Mouse (Mus musculus) retina, embryonic 14.5 days (tissue): ENCODE measurements around the gene Inafm1.
A peak's percentile ranks its signal among the peaks of the same experiment; 100 is the strongest.
"Not testable (repeated sequence)": the region's sequence is repeated elsewhere in the genome, so short reads cannot be mapped to it uniquely, and the experiment has no call there.

Experiments used
- DNase-seq: peaks from one replicate; pipeline ENCODE4 v3.0.0-alpha.2; 2015; ENCODE audit warnings: low spot score

Inafm1 gene

DNA sequence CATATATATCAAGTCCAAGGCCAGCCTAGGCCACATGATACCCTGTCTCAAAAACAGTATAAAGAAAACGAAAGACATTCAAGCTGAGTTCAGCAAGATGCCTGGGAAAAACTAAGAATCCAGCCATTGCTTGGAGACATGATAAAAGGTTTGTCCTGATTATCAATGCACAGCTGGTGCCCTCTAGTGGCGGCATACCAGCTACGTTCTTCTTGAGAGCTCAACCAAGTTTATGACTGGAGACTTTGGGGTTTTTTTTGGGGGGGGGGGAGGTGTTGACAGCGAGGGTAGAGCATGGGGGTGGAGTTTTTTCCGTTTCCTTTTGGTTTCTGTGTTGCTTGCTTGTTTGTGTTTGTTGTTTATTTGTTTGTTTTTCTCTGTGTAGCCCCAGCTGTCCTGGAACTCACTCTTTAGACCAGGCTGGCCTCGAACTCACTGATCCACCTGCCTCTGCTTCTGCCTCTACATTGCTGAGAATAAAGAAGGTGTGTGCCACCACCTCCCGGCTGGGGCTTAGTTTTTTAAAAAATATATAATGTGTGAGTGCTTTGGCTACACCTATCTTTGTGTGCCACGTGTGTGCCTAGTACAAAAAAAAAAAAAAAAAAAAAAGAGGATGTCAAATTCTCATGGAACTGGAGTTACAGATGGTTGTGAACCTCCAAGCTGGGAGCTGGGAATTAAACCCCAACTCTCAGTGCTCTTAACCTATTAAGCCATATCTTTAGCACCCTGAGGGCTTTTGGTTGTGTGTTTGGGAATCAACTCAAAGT, 10.2 kb downstream of the Inafm1 start:
- peak; percentile 92 for DNase-seq

- no peak for DNase-seq
Observed at GRCm38 (mm10) chr7:16261097-16261496, 12.3 kb downstream of the Inafm1 start.

- no peak for DNase-seq
Observed at GRCm38 (mm10) chr7:16259110-16259590, 14.3 kb downstream of the Inafm1 start, which contains the start of gene C5ar1. C5ar1 (minus strand) TSS chr7:16259540.

GRCm38 (mm10) chr7:16257830-16258229, 15.6 kb downstream of the Inafm1 start:
- DNase-seq = no peak

DNA sequence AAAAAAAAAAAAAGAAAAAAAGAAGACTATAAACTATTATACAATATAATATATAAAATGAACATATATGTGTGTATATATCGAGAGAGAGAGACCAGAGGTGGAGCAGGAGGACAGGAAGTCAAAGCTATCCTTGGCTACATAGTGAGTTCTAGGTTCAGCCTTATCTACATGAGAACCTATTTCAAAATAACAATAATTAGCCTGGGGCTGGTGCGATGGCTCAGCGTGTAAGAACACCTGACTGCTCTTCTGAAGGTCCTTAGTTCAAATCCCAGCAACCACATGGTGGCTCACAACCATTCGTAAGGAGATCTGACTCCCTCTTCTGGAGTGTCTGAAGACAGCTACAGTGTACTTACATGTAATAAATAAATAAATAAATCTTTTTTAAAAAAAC, 17.5 kb downstream of the Inafm1 start:
- DNase-seq = not testable (repeated sequence)

- no peak for DNase-seq
Observed at GRCm38 (mm10) chr7:16254195-16254594, 19.2 kb downstream of the Inafm1 start.

DNA sequence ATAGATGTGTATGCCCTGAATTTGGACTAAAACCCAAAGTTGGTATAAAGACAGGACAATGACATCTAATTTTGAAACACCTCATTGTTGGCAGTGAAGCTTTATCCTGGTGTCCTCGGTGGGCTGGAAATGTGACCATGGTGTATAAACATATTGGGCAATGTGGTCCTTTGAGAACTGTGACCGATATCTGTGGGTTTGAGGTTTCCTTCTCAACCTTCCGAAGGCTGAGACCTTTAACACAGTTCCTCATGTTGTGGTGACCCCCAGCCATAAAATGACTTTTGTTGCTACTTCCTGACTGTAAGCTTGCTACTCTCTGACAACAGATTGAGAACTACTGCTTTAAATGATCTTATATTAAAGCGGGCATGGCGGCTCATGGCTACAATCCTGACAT, 22.7 kb downstream of the Inafm1 start:
- DNase-seq = no peak

- no peak for DNase-seq
Observed at GRCm38 (mm10) chr7:16245958-16246357, 27.5 kb downstream of the Inafm1 start.

GRCm38 (mm10) chr7:16244067-16244466, 29.4 kb downstream of the Inafm1 start, which contains the start of gene C5ar2:
C5ar2 (minus strand) TSS chr7:16244154.
- no peak for DNase-seq

DNA sequence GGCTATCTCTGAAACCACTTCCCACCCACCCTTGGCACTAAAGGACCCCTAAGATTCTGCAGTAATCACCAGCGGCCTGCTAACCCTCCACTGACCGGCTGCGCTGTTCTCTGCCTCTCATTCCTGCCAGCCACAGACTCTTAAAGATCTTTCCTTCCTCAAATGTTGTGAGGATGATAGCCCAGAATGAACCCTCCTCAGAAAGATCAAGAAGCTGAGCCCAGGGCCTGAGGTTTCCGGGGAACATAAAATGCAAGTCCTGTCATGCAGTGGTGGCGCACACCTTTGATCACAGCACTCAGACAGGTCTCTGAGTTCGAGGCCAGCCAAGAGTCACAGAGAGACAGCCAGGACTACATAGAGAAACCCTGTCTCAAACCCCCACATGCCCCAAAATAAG, 31.2 kb downstream of the Inafm1 start:
- no peak for DNase-seq

- DNase-seq = no peak
Observed at GRCm38 (mm10) chr7:16241787-16242186, 31.6 kb downstream of the Inafm1 start.

GRCm38 (mm10) chr7:16240978-16241303, 32.5 kb downstream of the Inafm1 start:
- no peak for DNase-seq

DNA sequence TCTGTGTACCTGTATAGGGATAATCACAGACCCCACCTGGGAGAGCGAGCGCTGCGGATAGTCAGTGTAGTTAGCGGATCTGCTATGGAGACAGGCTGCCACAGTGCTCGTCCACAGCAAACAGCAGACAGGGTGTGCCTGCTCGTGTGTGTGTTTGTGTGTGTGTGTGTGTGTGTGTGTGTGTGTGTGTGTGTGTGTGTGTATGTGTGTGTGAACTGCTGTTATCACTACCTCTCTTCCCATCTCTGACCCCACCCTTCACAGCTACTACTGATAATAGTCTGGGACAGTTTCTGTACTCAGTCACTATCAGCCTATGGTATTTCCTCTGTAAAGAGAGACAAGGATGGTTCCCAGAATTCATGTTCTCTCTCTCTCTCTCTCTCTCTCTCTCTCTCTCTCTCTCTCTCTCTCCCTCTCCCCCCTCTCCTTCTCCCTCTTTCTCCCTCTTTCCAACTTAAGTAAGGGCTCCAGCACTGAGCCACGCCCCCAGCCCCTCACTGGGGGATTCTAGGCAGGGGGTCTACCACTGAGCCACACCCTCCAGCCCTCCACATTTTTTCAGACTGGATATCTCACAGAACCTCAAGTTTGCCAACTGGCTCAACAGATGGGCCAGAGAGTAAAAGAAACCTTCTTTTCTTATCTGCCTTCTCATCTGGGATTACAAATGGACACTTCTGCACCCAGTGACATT, 33.0 kb downstream of the Inafm1 start:
- no peak for DNase-seq

- DNase-seq = no peak
Observed at GRCm38 (mm10) chr7:16239554-16239997, 33.8 kb downstream of the Inafm1 start.

DNA sequence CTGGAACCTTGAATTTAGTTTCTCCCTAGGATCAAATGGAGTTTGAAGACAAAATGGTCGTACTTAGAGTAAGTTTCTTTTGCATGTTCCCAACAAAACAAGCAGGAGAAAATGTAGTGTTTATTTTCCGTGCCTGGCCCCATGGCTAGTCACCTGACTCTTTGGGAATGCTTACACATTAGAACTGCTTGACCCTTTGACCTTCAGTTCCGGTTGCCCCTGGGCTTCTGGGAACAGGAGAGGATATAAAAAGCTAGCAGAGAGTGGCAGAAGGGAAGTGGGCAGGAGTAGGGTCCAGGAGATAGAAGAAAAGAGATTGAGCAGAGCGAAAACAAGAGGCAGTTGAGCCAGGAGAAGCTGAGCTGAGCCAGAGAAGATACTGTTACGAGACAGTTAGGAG, 43.5 kb downstream of the Inafm1 start:
- DNase-seq = peak; percentile 35
